Mouse (Mus musculus) embryonic facial prominence, embryonic 14.5 days (tissue): ENCODE data around the gene Cntd1. TPM values are rescaled to one million over a fixed set of nuclear protein-coding genes. Genes with fewer than 3 reads are reported as not detected.

Experiments used
- ATAC-seq: fragments of 200-750 bp; cut with Nextera tagmentation; 2 replicates; pipeline ENCODE4 v1.8.0; 2017; ENCODE audit warnings: low read depth, moderate number of reproducible peaks, moderate TSS enrichment
- DNase-seq: peaks from one replicate; pipeline ENCODE4 v3.0.0-alpha.2; 2015; ENCODE audit warnings: low spot score
- H3K27ac ChIP-seq: fragments of 300-500 bp; sonication (generic); replicated peaks from 2 replicates; pipeline ENCODE4 v1.5.1; 2014; ENCODE audit warnings: low read depth, mild to moderate bottlenecking, low read length, moderate library complexity
- H3K27me3 ChIP-seq: fragments of 300-500 bp; sonication (generic); replicated peaks from 2 replicates; pipeline ENCODE4 v1.6.1; 2014; ENCODE audit warnings: low read length; ENCODE audit not compliant: control insufficient read depth, insufficient read depth
- H3K36me3 ChIP-seq: fragments of 300-500 bp; sonication (generic); 2 replicates; pipeline ENCODE4 v1.6.1; 2014; ENCODE audit warnings: low read length, mixed read lengths; ENCODE audit not compliant: control insufficient read depth, insufficient read depth
- H3K4me1 ChIP-seq: fragments of 300-500 bp; sonication (generic); 2 replicates; pipeline ENCODE4 v1.6.1; 2014; ENCODE audit warnings: antibody characterized with exemption, low read length; ENCODE audit not compliant: control insufficient read depth, insufficient read depth
- H3K4me2 ChIP-seq: fragments of 300-500 bp; sonication (generic); 2 replicates; pipeline ENCODE4 v1.6.1; 2014; ENCODE audit warnings: low read depth, mild to moderate bottlenecking, low read length, moderate library complexity, mixed read lengths
- H3K4me3 ChIP-seq: fragments of 300-500 bp; sonication (generic); 2 replicates; pipeline ENCODE4 v1.5.1; 2014; ENCODE audit warnings: low read depth, mild to moderate bottlenecking, low read length
- H3K9ac ChIP-seq: fragments of 300-500 bp; sonication (generic); 2 replicates; pipeline ENCODE4 v1.6.1; 2014; ENCODE audit warnings: low read depth, mild to moderate bottlenecking, low read length, moderate library complexity, mixed read lengths
- H3K9me3 ChIP-seq: fragments of 300-500 bp; sonication (generic); 2 replicates; pipeline ENCODE4 v1.6.1; 2016; ENCODE audit warnings: low read length; ENCODE audit not compliant: control insufficient read depth
- WGBS: fragments of 180-500 bp; shearing (Covaris S2); extraction: QIAGEN DNeasy Blood & Tissue Kit; methylation state at CpG from one replicate; pipeline ENCODE4 v1.1.7; 2014; 5-methylcytosine and 5-hydroxymethylcytosine counted together
- polyA plus RNA-seq: library from polyadenylated mRNA; unstranded; fragments of >200 nt; fragmentation: Nextera tagmentation; extraction: Ambion mirVana; gene quantifications from 2 replicates; pipeline ENCODE4 v1.2.1, GENCODE M21; 2014

Gene Cntd1
- polyA plus RNA-seq, 1 experiment from 2014 or later = 0.90 TPM

- Histone ChIP-seq H3K9me3 (no peaks in the 10 kb centered on the region), H3K4me2 (no peak overlapping the region), H3K4me1 (peaks cover 40% of the 10 kb centered on the region), H3K4me3 (no peak overlapping the region), H3K9ac (no peak overlapping the region), H3K27ac (no peak overlapping the region), H3K27me3 (no peaks in the 10 kb centered on the region), H3K36me3 (no peaks in the 10 kb centered on the region)
- ATAC-seq (no peak), DNase-seq (no peak)
Observed at GRCm38 (mm10) chr11:101234124-101234523, 44.7 kb upstream of the Cntd1 start.

GRCm38 (mm10) chr11:101235429-101235828 is 43.4 kb upstream of the Cntd1 start:
- no peak for DNase-seq
- Histone ChIP-seq H3K27me3 (no peaks in the 10 kb centered on the region), H3K4me2 (no peak overlapping the region)

DNA sequence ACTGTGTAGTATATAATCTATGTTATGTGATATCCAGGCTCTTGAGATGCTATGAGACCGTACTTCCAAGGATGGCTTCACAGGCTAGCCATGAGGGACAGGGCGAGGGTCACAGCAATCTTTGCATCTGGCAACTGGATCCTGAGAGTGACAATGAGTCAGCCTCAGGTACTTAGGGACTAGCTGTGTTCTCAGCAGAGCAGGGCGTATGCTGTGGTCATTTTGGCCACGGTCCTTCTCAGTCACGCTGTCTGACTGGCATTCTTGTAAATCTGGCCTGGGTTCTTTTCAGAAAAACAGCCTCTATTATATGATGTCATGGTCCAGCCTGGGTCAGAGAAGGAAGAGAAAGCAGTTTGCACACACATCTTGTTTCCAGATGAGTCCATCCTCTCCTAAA is 42.0 kb upstream of the Cntd1 start:
- ATAC-seq = no peak

More at GRCm38 (mm10) chr11:101235429-101235828, 43.4 kb upstream of the Cntd1 start:
- Histone ChIP-seq H3K27ac (no peak overlapping the region), H3K4me1 (peaks cover 27% of the 10 kb centered on the region), H3K36me3 (no peaks in the 10 kb centered on the region), H3K4me3 (no peak overlapping the region), H3K9ac (no peak overlapping the region), H3K9me3 (no peaks in the 10 kb centered on the region)
- ATAC-seq = no peak

GRCm38 (mm10) chr11:101238071-101238647 is 40.7 kb upstream of the Cntd1 start:
- Histone ChIP-seq H3K36me3 (no peaks in the 10 kb centered on the region), H3K9ac (no peak overlapping the region), H3K9me3 (no peaks in the 10 kb centered on the region), H3K4me2 (no peak overlapping the region; the same call in 1 of the 2 replicates), H3K4me1 (peaks cover 8% of the 10 kb centered on the region), H3K27ac (peak overlapping the region; percentile 82), H3K4me3 (no peak overlapping the region), H3K27me3 (no peaks in the 10 kb centered on the region)
- peak; percentile 72; the same call in 1 of the 2 replicates for ATAC-seq
- WGBS = 24% methylated on average over 5 of the region's 5 CpGs
- DNase-seq = peak; percentile 80

More for the DNA sequence above, 42.0 kb upstream of the Cntd1 start:
- no peaks in the 10 kb centered on the region for H3K9me3 ChIP-seq
- WGBS = 85% methylated on average over 5 of the region's 5 CpGs
- H3K4me3 ChIP-seq = no peak overlapping the region
- no peak overlapping the region for H3K9ac ChIP-seq
- H3K27ac ChIP-seq = 0 out of 2 replicates have a peak overlapping the region, but pooled peaks have one; percentile 82
- H3K36me3 ChIP-seq = no peaks in the 10 kb centered on the region
- DNase-seq = no peak
- H3K4me2 ChIP-seq = no peak overlapping the region
- no peaks in the 10 kb centered on the region for H3K27me3 ChIP-seq
- H3K4me1 ChIP-seq = peaks cover 14% of the 10 kb centered on the region

- Histone ChIP-seq H3K9ac (no peak overlapping the region), H3K4me1 (peaks cover 14% of the 10 kb centered on the region), H3K36me3 (no peaks in the 10 kb centered on the region), H3K4me3 (peak overlapping the region; percentile 68; the same call in 1 of the 2 replicates), H3K27ac (peak overlapping the region; percentile 83), H3K27me3 (no peaks in the 10 kb centered on the region), H3K9me3 (no peaks in the 10 kb centered on the region), H3K4me2 (peak overlapping the region; percentile 95)
- WGBS = 11% methylated on average over 4 of the region's 4 CpGs
- ATAC-seq (no peak), DNase-seq (peak; percentile 66)
Observed at GRCm38 (mm10) chr11:101245071-101245470, 33.7 kb upstream of the Cntd1 start.

GRCm38 (mm10) chr11:101245855-101246701 is 32.7 kb upstream of the Cntd1 start, which contains the start of gene Ramp2:
Gene Ramp2 (plus strand): TSS chr11:101246028.
- peak within 1 kb of the TSS; percentile 76 for H3K9ac ChIP-seq
- peak within 1 kb of the TSS; percentile 95 for H3K4me2 ChIP-seq
- peak within 1 kb of the TSS; percentile 68 for H3K4me3 ChIP-seq
- no peaks in the 10 kb centered on the region for H3K36me3 ChIP-seq
- peak; percentile 74 for ATAC-seq
- H3K4me1 ChIP-seq = peaks cover 14% of the 10 kb centered on the region
- under 1% methylated on average over 31 of the region's 63 CpGs for WGBS
- DNase-seq = peak; percentile 74
- H3K9me3 ChIP-seq = no peaks in the 10 kb centered on the region
- H3K27ac ChIP-seq = peak within 1 kb of the TSS; percentile 83
- H3K27me3 ChIP-seq = no peaks in the 10 kb centered on the region

DNA sequence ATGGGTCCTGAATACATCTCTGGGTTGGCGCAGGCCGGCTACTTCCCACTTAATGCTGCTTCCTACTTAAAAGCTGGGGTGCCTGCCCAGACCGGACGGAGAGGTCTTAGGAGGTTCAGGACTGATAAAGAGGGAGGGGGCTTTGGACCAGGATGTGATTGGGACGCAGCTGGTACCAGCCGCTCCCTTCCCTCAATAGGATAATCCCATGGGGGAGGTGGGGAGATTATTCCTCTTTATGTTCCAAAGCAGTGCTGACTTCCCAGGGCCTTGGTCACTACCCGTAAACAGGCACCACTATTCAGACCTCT is 32.2 kb upstream of the Cntd1 start:
- peak overlapping the region; percentile 95 for H3K4me2 ChIP-seq
- H3K9me3 ChIP-seq = no peaks in the 10 kb centered on the region
- no peaks in the 10 kb centered on the region for H3K36me3 ChIP-seq
- H3K9ac ChIP-seq = peak overlapping the region; percentile 76
- H3K4me3 ChIP-seq = peak overlapping the region; percentile 68
- H3K27ac ChIP-seq = peak overlapping the region; percentile 83
- ATAC-seq (no peak; the same call in 1 of the 2 replicates), DNase-seq (no peak)
- peaks cover 14% of the 10 kb centered on the region for H3K4me1 ChIP-seq
- H3K27me3 ChIP-seq = no peaks in the 10 kb centered on the region
- 9% methylated on average over 7 of the region's 7 CpGs for WGBS

DNA sequence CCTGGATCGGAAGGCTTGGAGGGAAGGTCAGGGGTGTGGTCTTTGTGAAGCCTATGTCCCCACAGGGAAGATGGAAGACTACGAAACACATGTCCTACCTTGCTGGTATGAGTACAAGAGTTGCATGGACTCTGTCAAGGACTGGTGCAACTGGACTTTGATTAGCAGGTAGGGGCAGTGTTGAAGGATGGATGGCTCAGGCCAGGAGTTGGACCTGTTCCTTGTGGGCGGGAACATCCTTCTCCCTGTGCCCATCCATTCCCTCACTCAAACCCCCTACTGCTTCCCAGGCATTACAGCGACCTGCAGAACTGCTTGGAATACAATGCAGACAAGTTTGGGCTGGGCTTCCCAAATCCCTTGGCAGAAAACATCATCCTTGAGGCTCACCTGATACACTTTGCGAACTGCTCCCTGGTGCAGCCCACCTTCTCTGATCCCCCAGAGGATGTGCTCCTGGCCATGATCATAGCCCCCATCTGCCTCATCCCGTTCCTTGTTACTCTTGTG is 31.2 kb upstream of the Cntd1 start:
- ATAC-seq (no peak), DNase-seq (no peak)
- no peaks in the 10 kb centered on the region for H3K36me3 ChIP-seq
- H3K27me3 ChIP-seq = no peaks in the 10 kb centered on the region
- no peaks in the 10 kb centered on the region for H3K9me3 ChIP-seq
- peak overlapping the region; percentile 68 for H3K4me3 ChIP-seq
- H3K4me2 ChIP-seq = peak overlapping the region; percentile 95
- H3K9ac ChIP-seq = no peak overlapping the region
- peaks cover 16% of the 10 kb centered on the region for H3K4me1 ChIP-seq
- 83% methylated on average over 6 of the region's 6 CpGs for WGBS
- H3K27ac ChIP-seq = no peak overlapping the region
